Mouse (Mus musculus) MEL (cell line): ENCODE results near the gene Chil1. TPM values are rescaled to one million over a fixed set of nuclear protein-coding genes. Genes with fewer than 3 reads are reported as not detected.

Experiments used
- DNase-seq: peaks from one replicate; pipeline ENCODE4 v3.0.0; 2011; ENCODE audit warnings: low read depth, low spot score
- H3K27ac ChIP-seq: 2 replicates; pipeline ENCODE4 v1.5.1; 2012; ENCODE audit warnings: low read depth, mild to moderate bottlenecking, control low read depth, low read length, moderate library complexity; ENCODE audit not compliant: control insufficient read depth
- H3K27me3 ChIP-seq, 2 experiments: fragments of 150-350 bp in 1 of 2; sonication (generic) in 1 of 2; 2 replicates each; pipeline ENCODE4 v1.6.1; 2012; ENCODE audit warnings: low read length in 2 of 2, mild to moderate bottlenecking in 2 of 2, improper control_type of control experiment in 1 of 2, moderate library complexity in 1 of 2; ENCODE audit not compliant: insufficient read depth in 2 of 2, control insufficient read depth in 1 of 2
- H3K36me3 ChIP-seq, 2 experiments: 2 replicates each; pipeline ENCODE4 v1.6.1; 2012 to 2014; ENCODE audit warnings: low read length in 2 of 2, improper control_type of control experiment in 1 of 2, inconsistent platforms in 1 of 2, mild to moderate bottlenecking in 1 of 2; ENCODE audit not compliant: insufficient read depth in 2 of 2, control insufficient read depth in 1 of 2
- H3K4me1 ChIP-seq, 2 experiments: fragments of 150-350 bp in 1 of 2; sonication (generic) in 1 of 2; 2 replicates each; pipeline ENCODE4 v1.6.1; 2012; ENCODE audit warnings: low read length in 2 of 2, improper control_type of control experiment in 1 of 2, mild to moderate bottlenecking in 1 of 2; ENCODE audit not compliant: insufficient read depth in 2 of 2, control insufficient read depth in 1 of 2
- H3K4me3 ChIP-seq, 2 experiments: fragments of 150-350 bp in 1 of 2; sonication (generic) in 1 of 2; 2 replicates each; pipeline ENCODE4 v1.5.1; 2012; ENCODE audit warnings: low read depth in 2 of 2, low read length in 2 of 2, mild to moderate bottlenecking in 2 of 2, moderate library complexity in 2 of 2, control low read depth in 1 of 2, improper control_type of control experiment in 1 of 2; ENCODE audit not compliant: control insufficient read depth in 1 of 2, insufficient read depth in 1 of 2
- H3K79me2 ChIP-seq: 2 replicates; pipeline ENCODE4 v1.6.1; 2012; ENCODE audit warnings: mild to moderate bottlenecking, low read length, moderate library complexity; ENCODE audit not compliant: control insufficient read depth, poor library complexity, insufficient read depth
- H3K9ac ChIP-seq: 2 replicates; pipeline ENCODE4 v1.6.1; 2012; ENCODE audit warnings: low read depth, mild to moderate bottlenecking, control low read depth, low read length, moderate library complexity; ENCODE audit not compliant: control insufficient read depth, poor library complexity, severe bottlenecking
- H3K9me3 ChIP-seq: fragments of 150-350 bp; sonication (generic); replicated peaks from 2 replicates; pipeline ENCODE4 v1.6.1; 2012; ENCODE audit warnings: mild to moderate bottlenecking, low read length, improper control_type of control experiment, moderate library complexity; ENCODE audit not compliant: insufficient read depth
- CHD2 ChIP-seq: IDR thresholded peaks from 2 replicates; pipeline ENCODE4 v1.6.1; 2011; ENCODE audit warnings: low read length, improper control_type of control experiment
- CTCF ChIP-seq, 3 experiments: IDR thresholded peaks in 2 of 3; conservative IDR thresholded peaks in 1 of 3; 2 replicates each; pipeline ENCODE4 v1.5.1; 2011 to 2012; ENCODE audit warnings: low read length in 3 of 3, low read depth in 2 of 3, mild to moderate bottlenecking in 2 of 3, improper control_type of control experiment in 1 of 3, inconsistent platforms in 1 of 3, mixed read lengths in 1 of 3, moderate library complexity in 1 of 3; ENCODE audit not compliant: control insufficient read depth in 1 of 3, insufficient read depth in 1 of 3, poor library complexity in 1 of 3, severe bottlenecking in 1 of 3
- EP300 ChIP-seq, 2 experiments: IDR thresholded peaks; 2 replicates each; pipeline ENCODE4 v1.6.1; 2011; ENCODE audit warnings: improper control_type of control experiment in 2 of 2, low read length in 2 of 2, low read depth in 1 of 2, mild to moderate bottlenecking in 1 of 2
- GATA1 ChIP-seq: IDR thresholded peaks from 2 replicates; pipeline ENCODE4 v1.6.1; 2011; ENCODE audit warnings: low read depth, low read length, improper control_type of control experiment
- KAT2A ChIP-seq: conservative IDR thresholded peaks from 2 replicates; pipeline ENCODE4 v1.6.1; 2012; ENCODE audit warnings: low read depth, low read length, improper control_type of control experiment, inconsistent platforms
- MAFK ChIP-seq: IDR thresholded peaks from 2 replicates; pipeline ENCODE4 v1.6.1; 2011; ENCODE audit warnings: low read depth, mild to moderate bottlenecking, low read length, improper control_type of control experiment, borderline replicate concordance
- MAZ ChIP-seq: IDR thresholded peaks from 2 replicates; pipeline ENCODE4 v1.6.1; 2012; ENCODE audit warnings: low read depth, mild to moderate bottlenecking, inconsistent platforms, low read length, improper control_type of control experiment
- MEF2A ChIP-seq: IDR thresholded peaks from 2 replicates; pipeline ENCODE4 v1.6.1; 2014; ENCODE audit warnings: low read depth, mild to moderate bottlenecking, inconsistent platforms, low read length, improper control_type of control experiment; ENCODE audit not compliant: poor library complexity, insufficient replicate concordance, severe bottlenecking; ENCODE audit errors: extremely low read depth
- MXI1 ChIP-seq: IDR thresholded peaks from 2 replicates; pipeline ENCODE4 v1.6.1; 2011; ENCODE audit warnings: mild to moderate bottlenecking, low read depth, low read length, improper control_type of control experiment
- MYB ChIP-seq: IDR thresholded peaks from 2 replicates; pipeline ENCODE4 v1.6.1; 2011; ENCODE audit warnings: mild to moderate bottlenecking, low read depth, low read length, improper control_type of control experiment
- NRF1 ChIP-seq: IDR thresholded peaks from 2 replicates; pipeline ENCODE4 v1.6.1; 2014; ENCODE audit warnings: low read depth, mild to moderate bottlenecking, inconsistent platforms, low read length, improper control_type of control experiment, moderate library complexity; ENCODE audit not compliant: poor library complexity, insufficient read depth, severe bottlenecking
- POLR2A ChIP-seq, 2 experiments: IDR thresholded peaks; 2 replicates each; pipeline ENCODE4 v1.6.1; 2011 to 2012; ENCODE audit warnings: low read length in 2 of 2, mild to moderate bottlenecking in 2 of 2, control low read depth in 1 of 2, improper control_type of control experiment in 1 of 2, low read depth in 1 of 2, moderate library complexity in 1 of 2; ENCODE audit not compliant: control insufficient read depth in 1 of 2, insufficient read depth in 1 of 2, poor library complexity in 1 of 2
- POLR2AphosphoS5 ChIP-seq: IDR thresholded peaks from 2 replicates; pipeline ENCODE4 v1.6.1; 2012; ENCODE audit warnings: low read depth, borderline replicate concordance, mild to moderate bottlenecking, inconsistent platforms, low read length, moderate library complexity, mixed read lengths
- RCOR1 ChIP-seq: IDR thresholded peaks from 2 replicates; pipeline ENCODE4 v1.6.1; 2012; ENCODE audit warnings: low read depth, mild to moderate bottlenecking, inconsistent platforms, low read length, improper control_type of control experiment
- SIN3A ChIP-seq: IDR thresholded peaks from 2 replicates; pipeline ENCODE4 v1.6.1; 2012; ENCODE audit warnings: low read length, improper control_type of control experiment, inconsistent platforms
- TBP ChIP-seq: IDR thresholded peaks from 2 replicates; pipeline ENCODE4 v1.8.0; 2011; ENCODE audit warnings: low read depth, low read length, improper control_type of control experiment
- TCF12 ChIP-seq: IDR thresholded peaks from 2 replicates; pipeline ENCODE4 v1.6.1; 2014; ENCODE audit warnings: low read depth, mild to moderate bottlenecking, inconsistent platforms, low read length, improper control_type of control experiment, moderate library complexity
- ZMIZ1 ChIP-seq: IDR thresholded peaks from 2 replicates; pipeline ENCODE4 v1.6.1; 2012; ENCODE audit warnings: low read depth, mild to moderate bottlenecking, inconsistent platforms, low read length, improper control_type of control experiment, moderate library complexity
- polyA plus RNA-seq, 2 experiments: library from polyadenylated mRNA; stranded (reverse) in 1 of 2; unstranded in 1 of 2; fragments of >175 nt in 1 of 2; fragments of >200 nt in 1 of 2; gene quantifications; 2 replicates each; pipeline versions ENCODE4 v1.2.1 to v1.2.4; 2012; ENCODE audit warnings: low replicate concordance in 2 of 2, low read depth in 1 of 2; ENCODE audit not compliant: insufficient read length in 2 of 2, insufficient read depth in 1 of 2, missing spikeins in 1 of 2
- total RNA-seq: library from RNA; depleted of rRNA; stranded (reverse); fragments of 300-350 nt; gene quantifications from 2 replicates; pipeline ENCODE4 v1.2.3, GENCODE M21; 2012

Gene Chil1
- total and polyA plus RNA-seq, 3 experiments: not detected

DNA sequence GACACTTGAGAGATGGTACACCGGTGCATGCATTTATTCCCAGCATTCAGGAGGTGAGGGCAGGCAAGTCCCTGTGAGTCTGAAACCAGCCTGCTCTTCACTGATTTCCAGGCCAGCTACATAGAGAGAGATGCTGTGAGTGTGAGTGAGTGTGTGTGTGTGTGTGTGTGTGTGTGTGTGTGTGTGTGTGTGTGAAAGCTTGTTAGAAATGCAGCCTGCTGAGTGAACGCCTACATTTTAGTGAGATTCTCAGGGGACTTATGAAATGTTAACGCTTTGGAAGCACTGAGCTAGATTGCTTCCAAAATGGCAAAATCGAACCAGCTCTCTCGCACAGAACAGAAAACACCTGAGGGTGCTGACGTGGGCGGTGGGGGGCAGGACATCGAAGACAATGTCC, 35.9 kb upstream of the Chil1 start:
- no peak for DNase-seq
- TF ChIP-seq MAZ: no peak
- TF ChIP-seq RCOR1: no peak
- no peak for TF ChIP-seq KAT2A
- no peak overlapping the region for H3K9ac ChIP-seq
- no peaks in the 10 kb centered on the region for H3K36me3 ChIP-seq
- H3K27me3 ChIP-seq: peaks cover 2 to 5% of the 10 kb centered on the region in 2 experiments
- H3K27ac ChIP-seq: no peak overlapping the region
- H3K9me3 ChIP-seq: no peaks in the 10 kb centered on the region
- no peak overlapping the region for H3K4me3 ChIP-seq
- H3K79me2 ChIP-seq: no peaks in the 10 kb centered on the region
- 0 out of 4 replicates have a peak, but pooled peaks cover 0 to 8% of the 10 kb centered on the region in 2 experiments for H3K4me1 ChIP-seq

DNA sequence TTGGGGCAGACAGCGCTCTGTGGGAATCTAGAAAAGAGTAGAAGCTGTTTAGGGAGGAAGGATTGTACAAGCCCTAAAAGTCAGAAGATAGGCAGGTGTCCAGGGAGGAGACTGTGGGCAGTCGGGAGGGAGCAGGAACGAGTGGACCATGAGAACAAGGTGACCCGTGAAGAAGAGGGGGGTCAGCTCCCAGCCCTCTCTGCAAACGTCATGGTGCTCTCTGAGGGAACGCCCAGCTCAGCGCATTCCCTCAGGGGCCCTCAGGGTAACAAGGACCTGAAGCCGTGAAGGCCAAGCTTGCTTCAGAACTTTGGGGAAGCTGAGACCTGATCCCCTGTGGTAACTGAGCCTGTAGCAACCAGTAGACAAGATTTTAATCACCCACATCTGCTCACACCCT, 31.9 kb upstream of the Chil1 start:
- peaks cover 0 to 22% of the 10 kb centered on the region in 2 experiments; a peak in 2 of 4 replicates for H3K4me1 ChIP-seq
- H3K27ac ChIP-seq: no peak overlapping the region
- H3K36me3 ChIP-seq: peaks cover 0 to 3% of the 10 kb centered on the region in 2 experiments; a peak in 2 of 4 replicates
- H3K79me2 ChIP-seq: no peaks in the 10 kb centered on the region
- no peak overlapping the region for H3K4me3 ChIP-seq
- DNase-seq: no peak
- H3K9me3 ChIP-seq: no peaks in the 10 kb centered on the region
- no peak overlapping the region for H3K9ac ChIP-seq
- peaks cover 0 to 2% of the 10 kb centered on the region in 2 experiments; a peak in 3 of 4 replicates for H3K27me3 ChIP-seq
- TF ChIP-seq MYB: no peak
- TF ChIP-seq CHD2: no peak
- no peak for TF ChIP-seq GATA1
- no peak for TF ChIP-seq TBP
- TF ChIP-seq MAFK: no peak
- TF ChIP-seq SIN3A: no peak
- TF ChIP-seq MAZ: no peak
- no peak for TF ChIP-seq EP300 (IDR thresholded peaks at IDR 0.05; ENCODE audit: low read depth in 1 of 2, low read length in 2 of 2)
- TF ChIP-seq MXI1: no peak
- TF ChIP-seq RCOR1: no peak
- TF ChIP-seq POLR2A (IDR thresholded peaks at IDR 0.05; ENCODE audit: control insufficient read depth in 1 of 2, insufficient read depth in 1 of 2, low read depth in 1 of 2, low read length in 2 of 2, poor library complexity in 1 of 2): no peak
- no peak for TF ChIP-seq CTCF (IDR thresholded peaks at IDR 0.05 in 2 of 3, conservative IDR thresholded peaks at IDR 0.05 in 1 of 3; ENCODE audit: control insufficient read depth in 1 of 3, insufficient read depth in 1 of 3, low read depth in 2 of 3, low read length in 3 of 3, poor library complexity in 1 of 3, severe bottlenecking in 1 of 3)
- TF ChIP-seq MEF2A: no peak
- no peak for TF ChIP-seq TCF12
- no peak for TF ChIP-seq NRF1
- TF ChIP-seq POLR2AphosphoS5: no peak
- no peak for TF ChIP-seq ZMIZ1
